Mouse (Mus musculus) NIH3T3 (cell line): ENCODE measurements at regions not wholly inside any gene's neighbourhood (a gene's known extent, or its start where the extent isn't known, plus 50 kb on each side); places are given as distances from the start of the nearest gene placed in this dataset.
"Not testable (repeated sequence)": the region's sequence is repeated elsewhere in the genome, so short reads cannot be mapped to it uniquely, and the experiment has no call there.

Experiments
- DNase-seq: peaks from one replicate; pipeline ENCODE4 v3.0.0-alpha.2; 2012; ENCODE audit warnings: low read depth

GRCm38 (mm10) chr3:5806947-5807575 is 56.5 kb downstream of the Gm8797 start:
- DNase-seq, result no peak

DNA sequence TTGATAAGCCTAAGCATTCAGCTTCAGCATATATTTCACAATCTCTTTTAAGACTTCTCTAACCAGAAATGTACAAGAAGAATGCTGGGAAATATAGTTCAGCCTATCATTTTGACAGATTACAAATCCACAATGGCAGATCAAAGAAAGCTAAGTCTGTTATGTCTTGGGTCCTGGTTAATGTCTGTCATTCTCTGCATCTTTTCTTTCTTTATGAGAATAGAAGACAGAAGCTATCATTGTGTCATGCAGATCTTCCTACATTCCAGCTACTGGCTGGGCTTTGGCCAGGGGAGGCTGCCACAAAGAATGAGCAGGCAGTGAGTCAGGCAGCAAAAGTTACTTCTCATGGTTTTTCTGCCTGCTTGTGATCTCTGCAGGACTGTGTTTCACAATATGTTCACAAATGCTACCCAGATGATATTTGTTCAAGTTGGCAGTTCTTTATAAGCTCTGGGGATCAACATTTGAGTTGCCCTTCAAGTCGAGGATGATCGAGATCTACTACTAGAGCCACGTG is 60.5 kb downstream of the Gm8797 start:
- DNase-seq, result peak; percentile 61

DNA sequence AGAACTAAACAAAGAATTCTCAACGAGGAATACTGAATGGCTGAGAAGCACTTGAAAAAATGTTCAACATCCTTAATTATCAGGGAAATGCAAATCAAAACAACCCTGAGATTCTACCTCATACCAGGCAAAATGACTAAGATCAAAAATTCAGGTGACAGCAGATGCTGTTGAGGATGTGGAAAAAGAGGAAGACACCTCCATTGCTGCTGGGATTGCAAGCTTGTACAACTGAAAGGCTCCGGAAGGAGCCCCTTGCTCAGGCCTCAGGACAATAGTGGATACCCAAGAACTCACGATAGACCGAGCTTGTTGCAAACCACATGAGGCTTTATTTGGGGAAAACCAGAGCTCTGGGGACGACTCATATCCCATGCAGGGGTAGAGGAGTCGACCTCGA is 69.6 kb downstream of the Gm8797 start:
- DNase-seq, result not testable (repeated sequence)

- not testable (repeated sequence) for DNase-seq
Observed at GRCm38 (mm10) chr3:5860237-5860636, 109.6 kb downstream of the Gm8797 start.

DNA sequence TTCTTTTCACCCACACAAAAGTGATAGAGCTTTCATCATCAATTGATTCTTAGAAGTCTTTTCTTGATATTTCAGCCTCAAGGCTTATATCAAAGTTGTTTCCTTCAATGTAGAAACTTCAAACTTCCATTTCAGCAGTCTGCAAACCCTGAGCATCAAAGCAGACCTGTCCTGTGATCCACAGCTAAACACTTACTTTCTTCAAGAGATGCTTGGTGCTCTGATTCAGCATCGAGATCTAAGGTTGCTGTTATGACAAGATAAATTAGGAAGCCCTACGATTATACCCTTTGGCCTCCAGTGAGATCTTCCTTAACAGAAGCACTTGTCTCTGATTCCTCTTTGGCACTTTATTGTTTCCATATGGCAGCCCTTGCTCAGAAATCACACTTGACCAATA is 119.8 kb downstream of the Gm8797 start:
- no peak for DNase-seq

DNA sequence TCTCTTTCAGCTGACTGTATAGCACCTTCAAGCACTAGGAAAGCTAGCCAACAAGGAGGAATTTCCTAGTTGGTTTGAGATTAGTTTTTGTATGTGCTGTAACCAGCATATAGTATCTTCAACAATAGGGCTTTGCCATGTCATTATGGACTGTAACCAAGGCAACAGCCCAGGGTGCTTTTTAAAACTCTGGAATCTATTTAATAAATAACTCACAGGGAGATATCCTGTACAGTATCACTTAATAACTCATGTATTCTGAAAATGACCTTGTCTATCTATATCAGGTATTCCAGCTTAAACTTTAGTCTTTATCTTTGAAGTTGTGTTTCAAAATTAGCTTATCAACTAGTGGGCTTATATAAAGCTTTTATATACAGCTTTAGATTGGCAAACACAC is 128.5 kb downstream of the Gm8797 start:
- no peak for DNase-seq

DNA sequence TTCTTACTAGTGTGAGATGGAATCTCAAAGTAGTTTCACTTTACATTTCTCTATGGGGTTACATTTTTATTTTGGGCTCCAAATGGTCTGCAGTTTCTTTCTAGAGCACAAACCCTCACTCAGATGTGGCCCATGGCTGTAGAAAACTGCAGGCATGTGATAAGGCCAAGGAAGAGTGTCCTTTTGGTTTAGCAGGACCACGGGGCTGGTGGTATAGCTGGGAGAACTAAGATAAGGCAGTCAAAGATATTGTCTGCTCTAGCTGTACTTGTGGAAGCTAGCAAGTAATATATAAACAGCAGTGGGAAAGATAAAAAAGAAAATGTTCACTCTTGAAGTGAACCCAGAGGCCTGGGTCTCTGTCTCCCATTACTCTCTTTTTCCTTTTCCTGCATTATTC is 166.9 kb downstream of the Gm8797 start:
- no peak for DNase-seq

DNA sequence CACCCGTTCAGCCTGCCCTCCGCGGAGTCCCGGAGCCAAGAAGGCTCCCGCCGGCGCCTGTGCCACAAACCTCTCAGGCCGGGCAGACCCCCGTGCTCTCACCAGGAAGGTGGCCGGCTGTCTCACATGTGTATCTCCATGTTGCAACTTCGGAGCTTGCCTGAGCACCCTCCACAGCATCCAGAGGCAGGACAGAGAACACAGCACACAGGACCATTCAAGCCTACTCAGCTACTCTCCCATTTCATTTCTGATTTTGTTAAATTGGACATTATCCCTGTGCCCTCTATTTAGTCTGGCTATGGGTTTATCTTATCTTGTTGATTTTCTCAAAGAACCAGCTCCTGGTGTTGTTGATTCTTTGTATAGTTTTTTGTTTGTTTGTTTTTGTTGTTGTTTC is 199.6 kb downstream of the Gm8797 start:
- not testable (repeated sequence) for DNase-seq

DNA sequence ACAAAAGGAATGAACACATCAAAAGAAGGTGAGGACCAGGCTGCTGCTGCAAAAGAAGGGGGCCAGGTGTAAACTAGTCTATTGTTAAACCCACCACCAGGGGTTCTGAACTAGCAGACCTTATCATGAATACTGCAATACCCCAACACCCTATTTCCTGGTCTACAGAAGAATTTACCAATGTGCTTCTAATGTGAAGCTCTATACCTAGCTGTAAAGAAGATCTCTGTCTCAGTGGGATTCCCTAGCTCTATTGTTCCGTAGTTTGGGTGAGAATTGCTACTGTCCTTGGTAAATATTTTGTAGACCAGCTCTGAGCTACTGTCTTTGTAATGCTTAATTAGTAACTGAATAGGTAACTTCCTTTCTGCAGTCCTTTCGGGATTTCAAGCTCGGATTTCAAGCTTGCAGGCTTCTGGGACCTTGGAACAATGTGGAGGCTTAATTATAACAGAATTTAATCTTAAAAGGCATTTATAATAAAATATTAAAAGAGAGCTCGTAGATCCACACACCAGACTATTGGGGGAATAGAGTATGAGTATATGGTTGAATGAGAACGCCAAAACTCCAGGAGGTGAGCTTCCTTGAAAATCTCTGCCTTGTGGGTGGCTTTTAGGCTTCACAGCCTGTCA is 238.5 kb downstream of the Gm8797 start:
- not testable (repeated sequence) for DNase-seq

- DNase-seq, result no peak
Observed at GRCm38 (mm10) chr3:6004423-6004822, 253.8 kb downstream of the Gm8797 start.

- DNase-seq, result no peak
Observed at GRCm38 (mm10) chr3:6018749-6019148, 268.1 kb downstream of the Gm8797 start.

GRCm38 (mm10) chr3:6041325-6041724 is 290.7 kb downstream of the Gm8797 start:
- DNase-seq, result not testable (repeated sequence)

- DNase-seq, result no peak
Observed at GRCm38 (mm10) chr3:6049472-6050045, 299.0 kb downstream of the Gm8797 start.

DNA sequence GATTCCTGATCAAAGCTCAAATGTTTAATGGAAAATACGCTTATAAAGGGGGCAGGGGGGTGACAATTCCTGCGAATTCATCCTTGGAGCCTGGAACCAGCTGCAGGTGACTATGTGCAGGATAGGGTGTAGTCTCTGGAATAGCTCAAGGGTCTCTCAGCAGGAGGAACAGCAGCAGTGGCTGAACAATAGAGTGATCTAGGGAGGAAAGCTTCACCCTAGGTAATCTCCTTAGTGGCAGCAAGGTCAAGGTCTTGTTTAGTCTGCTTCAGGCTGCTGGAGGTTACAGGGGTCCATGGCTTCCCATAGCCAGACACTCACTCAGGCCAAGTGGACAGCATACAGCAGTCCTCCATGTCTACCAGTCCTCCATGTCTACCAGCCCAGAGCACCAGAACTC is 301.3 kb downstream of the Gm8797 start:
- DNase-seq, result no peak

DNA sequence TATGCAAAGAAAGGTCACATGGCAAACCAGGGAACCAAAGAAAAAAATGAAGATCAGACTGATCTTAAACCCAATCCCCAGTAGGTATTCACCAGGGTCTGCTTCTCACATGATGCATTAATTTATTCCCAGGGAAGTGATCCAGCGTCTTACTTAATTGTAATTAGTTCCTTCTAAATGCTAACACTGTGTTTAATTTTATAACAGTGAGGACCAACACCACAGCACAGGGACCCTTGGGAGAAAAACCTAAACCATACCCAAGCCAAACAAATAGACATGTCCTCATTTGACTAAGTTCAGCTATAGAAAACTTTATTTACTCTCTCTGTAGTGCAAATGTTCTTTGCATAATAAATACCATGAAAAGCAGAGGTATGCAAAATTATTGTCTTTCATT is 333.2 kb downstream of the Gm8797 start:
- no peak for DNase-seq

DNA sequence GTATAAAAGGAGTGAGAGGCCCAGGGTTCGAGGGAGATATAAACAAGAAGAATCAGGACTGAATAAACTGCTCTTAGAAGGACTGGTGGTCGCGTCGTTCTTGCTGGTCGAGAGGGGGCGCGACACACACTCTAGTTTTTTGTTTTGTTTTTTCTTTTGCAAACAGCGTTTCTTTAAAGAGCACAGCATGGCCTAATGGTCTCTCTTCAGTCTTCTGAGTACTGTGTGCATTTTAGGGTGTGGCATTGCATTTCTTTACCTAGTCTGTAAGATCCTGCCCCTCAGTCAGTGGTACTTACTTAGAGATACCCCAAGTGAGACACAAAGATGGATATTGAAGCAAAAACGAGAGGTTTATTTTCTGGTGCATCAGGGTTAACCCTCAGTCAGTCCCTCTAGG is 336.7 kb downstream of the Gm8797 start:
- DNase-seq, result no peak

DNA sequence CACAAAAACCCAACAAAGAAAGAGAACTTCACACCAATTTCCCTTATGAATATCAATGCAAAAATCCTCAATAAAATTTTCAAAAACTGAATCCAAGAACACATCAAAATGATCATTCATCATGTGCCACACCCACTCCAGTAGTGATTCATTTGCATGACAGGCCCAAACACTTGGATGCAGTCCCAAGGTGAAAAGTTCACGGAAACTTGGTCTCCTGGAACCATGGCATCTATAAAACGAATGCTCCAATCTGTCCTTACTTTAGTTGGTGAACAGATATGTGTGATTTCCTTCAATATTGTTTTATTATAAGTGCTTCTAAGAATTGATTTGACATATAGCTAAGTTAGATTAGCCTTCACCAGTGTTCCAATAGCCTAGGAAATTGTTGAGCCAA is 343.3 kb downstream of the Gm8797 start:
- peak; percentile 20 for DNase-seq

- not testable (repeated sequence) for DNase-seq
Observed at GRCm38 (mm10) chr3:6094410-6094809, 343.8 kb downstream of the Gm8797 start.

- no peak for DNase-seq
Observed at GRCm38 (mm10) chr3:6100863-6101262, 350.3 kb downstream of the Gm8797 start.

DNA sequence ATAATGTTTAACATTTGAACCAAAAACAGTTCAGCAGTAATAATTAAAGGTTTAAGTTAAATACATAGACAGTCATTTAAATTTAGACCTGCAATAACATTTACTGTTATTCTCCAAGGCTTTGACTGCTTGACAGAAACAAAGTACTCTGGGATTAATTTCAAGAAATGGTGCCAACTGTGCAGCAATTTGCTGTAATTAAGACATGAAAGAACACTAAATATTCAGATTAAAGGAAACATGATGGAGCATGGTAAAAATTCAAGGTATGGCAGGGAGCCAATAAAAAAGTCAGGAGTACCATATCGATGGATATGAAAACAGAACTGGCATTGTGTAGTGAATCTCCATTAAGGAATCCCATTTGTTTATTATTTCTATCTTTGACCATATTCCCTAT is 352.3 kb downstream of the Gm8797 start:
- DNase-seq, result no peak

GRCm38 (mm10) chr3:6106659-6107058 is 356.1 kb downstream of the Gm8797 start:
- DNase-seq, result peak; percentile 79

GRCm38 (mm10) chr3:6107377-6108155 is 357.0 kb downstream of the Gm8797 start:
- DNase-seq, result peak; percentile 10

DNA sequence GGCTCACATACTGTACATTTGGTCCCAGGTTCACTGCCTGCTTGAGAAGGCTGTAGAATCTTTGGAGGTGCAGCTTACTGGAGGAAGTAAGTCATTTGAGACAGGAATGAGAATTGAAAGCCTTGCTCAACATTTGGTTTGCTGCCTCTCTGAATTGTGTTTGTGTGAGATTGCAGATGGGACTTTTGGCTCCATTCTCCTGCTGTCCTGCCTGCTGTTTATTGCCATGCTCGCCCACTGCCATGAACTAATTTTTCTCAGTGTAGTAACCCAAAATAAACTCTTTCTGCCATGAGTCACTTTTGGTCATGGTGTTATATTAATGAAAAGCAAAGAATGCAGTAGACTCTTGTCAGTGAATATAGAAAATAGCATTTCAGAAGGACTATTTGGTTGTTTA is 368.1 kb downstream of the Gm8797 start:
- DNase-seq, result no peak
